Mouse (Mus musculus) neural tube, embryonic 14.5 days (tissue): Measurements from ENCODE around the gene Litaf. TPM values are rescaled to one million over a fixed set of nuclear protein-coding genes. Genes with fewer than 3 reads are reported as not detected.
A peak's percentile ranks its signal among the peaks of the same experiment; 100 is the strongest.

Source experiments
- ATAC-seq: fragments of 200-750 bp; cut with Nextera tagmentation; 2 replicates; pipeline ENCODE4 v1.8.0; 2017; ENCODE audit warnings: low read depth, mild to moderate bottlenecking, moderate TSS enrichment, moderate library complexity
- H3K27ac ChIP-seq: fragments of 300-500 bp; sonication (generic); 2 replicates; pipeline ENCODE4 v1.5.1; 2014; ENCODE audit warnings: low read depth, mild to moderate bottlenecking, control low read depth, low read length, moderate library complexity, mixed read lengths
- H3K27me3 ChIP-seq: fragments of 300-500 bp; sonication (generic); 2 replicates; pipeline ENCODE4 v1.6.1; 2014; ENCODE audit warnings: low read length; ENCODE audit not compliant: control insufficient read depth, insufficient read depth
- H3K36me3 ChIP-seq: fragments of 300-500 bp; sonication (generic); 2 replicates; pipeline ENCODE4 v1.6.1; 2014; ENCODE audit warnings: low read length, mixed read lengths; ENCODE audit not compliant: control insufficient read depth, insufficient read depth
- H3K4me1 ChIP-seq: fragments of 300-500 bp; sonication (generic); 2 replicates; pipeline ENCODE4 v1.6.1; 2014; ENCODE audit warnings: low read length; ENCODE audit not compliant: control insufficient read depth, insufficient read depth
- H3K4me2 ChIP-seq: fragments of 300-500 bp; sonication (generic); 2 replicates; pipeline ENCODE4 v1.6.1; 2014; ENCODE audit warnings: mild to moderate bottlenecking, low read depth, low read length, control low read depth
- H3K4me3 ChIP-seq: fragments of 300-500 bp; sonication (generic); 2 replicates; pipeline ENCODE4 v1.5.1; 2014; ENCODE audit warnings: low read depth, low read length, control low read depth, mixed read lengths
- H3K9ac ChIP-seq: fragments of 300-500 bp; sonication (generic); replicated peaks from 2 replicates; pipeline ENCODE4 v1.6.1; 2014; ENCODE audit warnings: low read depth, mild to moderate bottlenecking, control low read depth, low read length, mixed read lengths
- H3K9me3 ChIP-seq: fragments of 300-500 bp; sonication (generic); 2 replicates; pipeline ENCODE4 v1.6.1; 2016; ENCODE audit warnings: low read length; ENCODE audit not compliant: control insufficient read depth
- WGBS: fragments of 180-500 bp; shearing (Covaris S2); extraction: QIAGEN DNeasy Blood & Tissue Kit; methylation state at CpG from one replicate; pipeline ENCODE4 v1.1.7; 2014; 5-methylcytosine and 5-hydroxymethylcytosine counted together
- polyA plus RNA-seq: library from polyadenylated mRNA; unstranded; fragments of >200 nt; fragmentation: Nextera tagmentation; extraction: Ambion mirVana; gene quantifications from 2 replicates; pipeline ENCODE4 v1.2.1, GENCODE M21; 2014

The Litaf gene
- polyA plus RNA-seq, 1 experiment from 2014 or later: 20.4 TPM

- Histone ChIP-seq H3K4me1 (no peaks in the 10 kb centered on the region), H3K9me3 (no peaks in the 10 kb centered on the region), H3K36me3 (no peaks in the 10 kb centered on the region), H3K27ac (no peak overlapping the region), H3K4me3 (peak overlapping the region; percentile 56), H3K9ac (peak overlapping the region; percentile 69), H3K27me3 (no peaks in the 10 kb centered on the region), H3K4me2 (peak overlapping the region; percentile 91)
- peak; percentile 62 for ATAC-seq
- WGBS: 1% methylated on average over 49 of the region's 52 CpGs
Measured at GRCm38 (mm10) chr16:10992090-10993031, 73.6 kb downstream of the Litaf start.

GRCm38 (mm10) chr16:10991737-10992089, 74.2 kb downstream of the Litaf start:
- Histone ChIP-seq H3K4me1 (no peaks in the 10 kb centered on the region), H3K9ac (no peak overlapping the region), H3K4me2 (peak overlapping the region; percentile 91), H3K4me3 (peak overlapping the region; percentile 56), H3K36me3 (no peaks in the 10 kb centered on the region), H3K9me3 (no peaks in the 10 kb centered on the region), H3K27ac (no peak overlapping the region), H3K27me3 (no peaks in the 10 kb centered on the region)
- ATAC-seq: no peak
- WGBS: 63% methylated on average over 5 of the region's 5 CpGs

- H3K9me3 ChIP-seq: no peaks in the 10 kb centered on the region
- no peak overlapping the region for H3K4me2 ChIP-seq
- WGBS: 90% methylated on average over 4 of the region's 4 CpGs
- no peak overlapping the region for H3K4me3 ChIP-seq
- no peak overlapping the region for H3K9ac ChIP-seq
- H3K27me3 ChIP-seq: no peaks in the 10 kb centered on the region
- H3K27ac ChIP-seq: no peak overlapping the region
- no peak for ATAC-seq
- no peaks in the 10 kb centered on the region for H3K4me1 ChIP-seq
- H3K36me3 ChIP-seq: no peaks in the 10 kb centered on the region
Measured at GRCm38 (mm10) chr16:10990763-10991162, 75.2 kb downstream of the Litaf start.

GRCm38 (mm10) chr16:10989896-10990295, 76.1 kb downstream of the Litaf start:
- Histone ChIP-seq H3K9me3 (no peaks in the 10 kb centered on the region), H3K36me3 (no peaks in the 10 kb centered on the region), H3K4me3 (no peak overlapping the region), H3K4me1 (no peaks in the 10 kb centered on the region), H3K27ac (no peak overlapping the region), H3K4me2 (no peak overlapping the region), H3K9ac (no peak overlapping the region), H3K27me3 (no peaks in the 10 kb centered on the region)
- WGBS: 94% methylated on average over 4 of the region's 4 CpGs
- ATAC-seq: no peak

- ATAC-seq: no peak
- no peak overlapping the region for H3K27ac ChIP-seq
- WGBS: 91% methylated on average over 6 of the region's 6 CpGs
- H3K4me3 ChIP-seq: no peak overlapping the region
- no peak overlapping the region for H3K4me2 ChIP-seq
- no peaks in the 10 kb centered on the region for H3K4me1 ChIP-seq
- no peaks in the 10 kb centered on the region for H3K9me3 ChIP-seq
- H3K27me3 ChIP-seq: no peaks in the 10 kb centered on the region
- no peaks in the 10 kb centered on the region for H3K36me3 ChIP-seq
- H3K9ac ChIP-seq: no peak overlapping the region
Measured at GRCm38 (mm10) chr16:10989361-10989760, 76.6 kb downstream of the Litaf start.

GRCm38 (mm10) chr16:10988261-10988660, 77.7 kb downstream of the Litaf start:
- WGBS: 84% methylated on average over 9 of the region's 9 CpGs
- no peaks in the 10 kb centered on the region for H3K36me3 ChIP-seq

GRCm38 (mm10) chr16:10984534-10984933, 81.4 kb downstream of the Litaf start:
- Histone ChIP-seq H3K36me3 (no peaks in the 10 kb centered on the region), H3K4me2 (no peak overlapping the region), H3K4me3 (no peak overlapping the region), H3K27me3 (no peaks in the 10 kb centered on the region), H3K4me1 (no peaks in the 10 kb centered on the region), H3K27ac (no peak overlapping the region), H3K9me3 (no peaks in the 10 kb centered on the region), H3K9ac (no peak overlapping the region)
- no peak for ATAC-seq
- WGBS: 72% methylated on average over 5 of the region's 5 CpGs

More at GRCm38 (mm10) chr16:10988261-10988660, 77.7 kb downstream of the Litaf start:
- no peaks in the 10 kb centered on the region for H3K27me3 ChIP-seq
- ATAC-seq: no peak
- H3K27ac ChIP-seq: no peak overlapping the region
- H3K9ac ChIP-seq: no peak overlapping the region
- H3K4me1 ChIP-seq: no peaks in the 10 kb centered on the region
- H3K9me3 ChIP-seq: no peaks in the 10 kb centered on the region
- H3K4me2 ChIP-seq: no peak overlapping the region
- H3K4me3 ChIP-seq: no peak overlapping the region

- no peak overlapping the region for H3K4me2 ChIP-seq
- H3K9ac ChIP-seq: no peak overlapping the region
- H3K9me3 ChIP-seq: no peaks in the 10 kb centered on the region
- H3K4me3 ChIP-seq: no peak overlapping the region
- no peak overlapping the region for H3K27ac ChIP-seq
- WGBS: 57% methylated on average over 7 of the region's 7 CpGs
- H3K4me1 ChIP-seq: no peaks in the 10 kb centered on the region
- no peak for ATAC-seq
- H3K27me3 ChIP-seq: no peaks in the 10 kb centered on the region
- no peaks in the 10 kb centered on the region for H3K36me3 ChIP-seq
Measured at GRCm38 (mm10) chr16:10981493-10982070, 84.4 kb downstream of the Litaf start.

GRCm38 (mm10) chr16:10979064-10979803, 86.7 kb downstream of the Litaf start:
- H3K27ac ChIP-seq: peak overlapping the region; percentile 52
- H3K4me2 ChIP-seq: no peak overlapping the region
- ATAC-seq: no peak
- 43% methylated on average over 11 of the region's 11 CpGs for whole genome bisulfite sequencing
- H3K4me1 ChIP-seq: no peaks in the 10 kb centered on the region
- H3K4me3 ChIP-seq: no peak overlapping the region
- H3K9ac ChIP-seq: no peak overlapping the region
- H3K27me3 ChIP-seq: no peaks in the 10 kb centered on the region
- H3K36me3 ChIP-seq: no peaks in the 10 kb centered on the region
- H3K9me3 ChIP-seq: peaks cover 4% of the 10 kb centered on the region
